Mouse (Mus musculus) adrenal gland, adult (tissue): ENCODE measurements at regions not wholly inside any gene's neighbourhood (a gene's known extent, or its start where the extent isn't known, plus 50 kb on each side); places are given as distances from the start of the nearest gene placed in this dataset.

Experiments
- DNase-seq, 2 experiments: peaks; one replicate each; pipeline ENCODE4 v3.0.0; 2022 to 2023; ENCODE audit warnings: low spot score in 1 of 2; ENCODE audit not compliant: inconsistent age in 2 of 2

DNA sequence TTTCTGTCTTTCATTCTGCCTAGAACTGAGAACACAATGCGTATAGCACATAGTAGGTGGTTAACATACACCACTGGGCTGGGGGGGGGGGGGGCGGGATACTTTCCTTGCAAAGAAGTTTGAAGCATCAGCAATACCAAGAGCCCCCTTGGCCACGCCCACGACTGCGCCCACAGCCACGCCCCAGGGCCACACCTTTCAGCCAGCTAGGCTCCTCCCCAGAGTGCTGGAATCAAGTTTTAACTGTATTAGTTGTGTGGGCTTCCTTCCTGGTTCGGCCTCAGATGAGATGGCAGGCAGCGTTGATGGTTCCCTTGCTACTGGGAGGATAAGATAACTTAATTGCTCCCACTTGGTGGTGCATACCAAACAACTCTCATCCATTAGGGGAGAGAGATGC lies 278.1 kb upstream of the Kcnab2 start:
- no peak for DNase-seq

DNA sequence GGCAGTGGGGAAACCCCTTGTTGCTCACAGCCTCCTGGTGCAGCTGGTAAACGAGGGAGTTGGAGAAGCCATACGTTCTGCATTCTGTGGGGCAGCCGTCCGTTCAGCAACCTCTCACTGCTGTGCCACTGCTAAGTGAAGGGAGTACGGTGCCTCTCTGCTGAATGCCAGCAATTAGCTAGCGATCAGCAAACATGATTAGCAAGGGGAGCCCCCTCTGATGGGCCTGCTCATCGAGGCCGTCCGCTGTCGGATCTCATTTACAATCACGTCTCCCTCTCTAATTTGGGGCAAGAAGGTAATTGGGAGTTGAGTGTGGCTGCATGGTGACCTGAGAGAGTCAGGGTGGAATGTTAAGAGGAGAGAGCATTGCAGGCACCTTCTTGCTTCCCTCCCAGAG lies 266.7 kb upstream of the Kcnab2 start:
- DNase-seq: no peak

DNA sequence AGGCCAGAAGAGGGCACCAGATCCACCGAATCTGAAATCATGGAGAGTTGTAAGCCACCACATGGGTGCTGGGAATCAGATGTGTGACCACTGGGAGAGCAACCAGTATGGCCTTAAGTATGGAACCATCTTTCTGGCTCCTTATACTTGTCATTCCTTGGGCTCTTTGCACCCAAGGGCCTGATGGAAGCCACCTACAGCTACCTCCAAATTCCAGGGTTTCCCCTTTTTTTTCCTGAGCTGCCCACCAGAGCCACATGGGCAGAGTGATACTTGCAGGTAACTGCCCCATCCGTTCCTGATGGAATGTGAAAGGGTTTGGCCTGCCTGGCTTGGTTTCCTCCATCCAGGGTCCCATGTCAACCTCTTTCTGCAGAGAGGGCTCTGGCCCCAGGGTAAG lies 255.3 kb upstream of the Kcnab2 start:
- DNase-seq: no peak

DNA sequence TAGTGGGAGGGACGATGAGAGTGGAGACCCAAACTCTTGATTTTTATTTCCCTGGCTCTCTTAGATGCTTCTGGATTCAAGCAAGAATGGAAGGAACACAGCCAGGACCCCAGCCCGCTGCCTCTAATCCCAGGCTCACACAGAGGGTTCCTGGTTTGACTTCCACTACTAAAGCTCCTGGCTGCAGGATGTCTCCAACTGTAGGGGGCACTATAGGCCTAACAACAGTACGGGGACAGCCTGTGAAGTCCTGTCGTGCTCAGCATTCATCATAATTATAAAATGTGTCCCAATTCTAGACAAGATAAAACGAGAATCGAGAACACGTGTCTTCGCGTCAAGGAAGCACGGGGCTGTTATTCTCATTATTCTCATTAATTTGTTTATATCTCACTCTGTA lies 254.3 kb upstream of the Kcnab2 start:
- peak; percentile 18 to 63 for DNase-seq

DNA sequence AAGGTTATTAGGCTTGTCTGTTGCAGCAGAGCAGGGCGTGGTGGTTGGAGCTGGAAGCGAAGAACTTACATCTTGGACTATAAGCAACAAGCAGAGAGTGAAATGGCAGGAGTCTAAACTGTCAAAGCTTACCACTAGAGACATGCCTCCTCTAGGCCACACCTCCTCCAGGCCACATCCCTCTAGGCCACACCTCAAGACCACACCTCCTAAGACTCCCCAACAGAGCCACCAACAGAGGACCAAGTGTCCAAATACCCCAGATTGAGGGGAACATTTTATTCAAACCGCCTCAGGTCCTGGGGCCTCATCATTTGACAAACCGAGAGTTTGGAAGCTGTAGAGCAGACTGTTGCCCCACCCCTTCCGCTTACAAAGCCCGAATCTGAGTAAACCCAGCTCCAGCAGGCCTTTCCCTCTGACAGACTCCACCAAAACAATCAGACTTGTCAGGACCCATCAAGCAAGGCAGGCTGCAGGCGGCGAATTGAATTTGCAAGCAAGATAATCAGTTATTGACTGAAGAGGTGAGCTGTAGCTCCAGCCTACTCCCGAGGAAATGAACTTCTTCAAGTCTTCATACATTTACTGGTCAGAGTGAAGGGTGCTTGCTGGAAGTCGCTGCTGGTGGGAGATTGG lies 253.5 kb upstream of the Kcnab2 start:
- DNase-seq: peak; percentile 10 to 30

DNA sequence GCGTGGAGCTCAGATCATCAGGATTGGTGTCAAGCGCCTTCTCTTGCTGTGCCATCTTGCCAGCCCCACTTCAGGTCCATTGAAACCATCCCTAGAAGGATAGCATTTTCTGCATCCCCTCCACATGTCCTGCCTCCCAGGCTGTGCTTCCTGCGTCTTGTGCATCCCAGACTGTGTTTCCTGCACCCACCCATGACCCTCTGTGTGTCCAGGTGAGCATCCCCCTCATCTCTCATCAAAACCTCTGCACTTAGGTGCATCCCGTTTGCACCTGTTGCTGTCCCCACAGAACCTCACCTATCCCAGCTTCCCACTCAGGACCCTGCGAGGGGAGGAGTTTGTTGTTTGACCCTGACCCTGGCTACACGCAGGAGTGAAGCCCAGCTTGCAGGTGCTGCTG lies 251.8 kb upstream of the Kcnab2 start:
- no peak for DNase-seq

DNA sequence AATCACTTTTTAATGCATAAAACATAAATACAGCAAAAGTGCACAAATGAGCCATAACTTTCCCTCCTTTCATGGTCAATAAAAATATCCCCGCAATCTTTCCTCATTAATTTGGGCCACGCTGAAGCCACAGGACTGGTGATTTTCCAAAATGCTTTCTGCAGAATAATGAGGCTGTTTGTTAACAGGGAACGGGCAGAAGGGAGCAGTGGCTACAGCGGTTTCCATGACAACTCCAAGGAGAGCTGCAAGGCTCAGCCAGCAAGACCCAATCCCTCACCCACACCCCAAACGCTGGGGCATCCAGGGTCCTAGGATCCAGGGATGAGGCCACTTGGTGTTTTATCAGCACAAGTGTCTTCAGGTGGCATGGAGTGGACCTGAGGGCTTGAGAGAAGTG lies 248.2 kb upstream of the Kcnab2 start:
- no peak for DNase-seq

DNA sequence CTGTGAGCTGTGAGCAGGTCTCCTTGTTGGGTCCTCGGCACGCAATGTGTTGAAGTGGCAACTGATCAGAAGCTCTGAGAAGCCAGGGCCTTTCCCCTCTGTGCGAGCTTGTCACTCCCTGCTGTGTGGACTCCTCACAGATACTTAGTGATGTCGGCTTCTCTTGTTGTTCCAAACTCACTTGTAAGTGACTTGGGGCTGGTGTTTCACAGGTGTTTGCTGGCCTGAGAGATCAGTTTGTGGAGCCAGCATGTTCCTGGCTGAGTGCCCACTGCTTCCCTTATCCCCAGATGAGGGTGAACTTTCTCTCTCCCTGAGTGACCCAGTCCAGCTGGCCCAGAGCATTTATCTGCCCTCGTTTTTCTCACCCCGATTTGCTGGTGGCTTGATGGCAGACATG lies 247.8 kb upstream of the Kcnab2 start:
- DNase-seq: no peak

DNA sequence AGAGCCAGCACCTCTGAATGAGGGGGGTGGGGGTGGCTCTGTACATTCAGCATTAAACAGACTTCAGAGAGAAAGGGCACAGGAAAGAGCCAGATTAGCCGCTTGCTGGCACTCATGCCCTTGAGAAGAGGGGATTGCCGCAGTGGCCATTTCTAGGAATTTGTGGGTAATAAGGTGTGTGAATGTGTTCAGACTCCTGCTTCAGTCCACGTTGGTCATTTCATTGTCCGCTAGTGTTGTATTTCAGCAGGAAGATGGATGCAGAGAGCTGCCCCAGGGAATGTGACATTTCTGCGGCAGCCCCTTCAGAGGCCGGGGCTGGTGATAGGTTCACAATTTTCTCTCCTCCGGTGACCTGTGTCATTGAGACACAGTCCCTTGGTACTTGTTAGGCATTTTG lies 247.1 kb upstream of the Kcnab2 start:
- DNase-seq: no peak

DNA sequence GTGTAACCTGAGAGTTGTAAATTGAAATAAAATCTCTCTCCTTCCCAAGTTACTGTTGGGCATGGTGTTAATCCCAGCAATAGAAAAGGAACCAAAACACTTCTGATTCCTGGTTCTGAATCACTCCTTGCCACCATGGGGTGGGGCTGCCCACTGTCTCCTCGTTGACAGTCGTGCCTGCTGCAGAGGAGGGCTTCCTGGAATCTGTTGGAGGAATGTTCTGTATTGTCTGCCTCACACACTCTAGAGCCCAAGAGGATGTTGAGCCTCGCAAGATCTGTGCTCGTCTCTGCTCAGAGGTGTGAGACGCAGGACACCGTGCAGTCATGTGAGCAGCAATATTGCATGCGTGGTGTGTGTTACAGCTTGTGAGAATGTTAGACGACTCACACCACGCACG lies 246.4 kb upstream of the Kcnab2 start:
- no peak for DNase-seq

DNA sequence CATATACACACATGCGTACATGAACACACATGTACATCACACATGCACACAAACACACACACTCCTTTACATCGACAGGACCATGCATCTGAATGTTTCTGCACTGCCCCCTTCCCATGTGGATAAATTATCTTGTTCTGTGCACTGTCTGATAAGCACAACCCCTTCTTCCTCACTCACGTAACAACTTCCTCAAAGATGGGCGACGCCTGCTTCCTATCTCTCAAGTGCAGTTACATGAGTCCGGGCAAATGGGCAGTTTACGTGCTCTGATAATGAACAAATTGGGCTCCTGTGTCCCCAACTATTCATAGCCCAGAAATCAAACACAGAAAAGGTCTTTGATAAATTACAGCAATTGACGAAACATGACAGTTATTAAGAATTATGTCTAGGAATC lies 242.9 kb upstream of the Kcnab2 start:
- DNase-seq: no peak

DNA sequence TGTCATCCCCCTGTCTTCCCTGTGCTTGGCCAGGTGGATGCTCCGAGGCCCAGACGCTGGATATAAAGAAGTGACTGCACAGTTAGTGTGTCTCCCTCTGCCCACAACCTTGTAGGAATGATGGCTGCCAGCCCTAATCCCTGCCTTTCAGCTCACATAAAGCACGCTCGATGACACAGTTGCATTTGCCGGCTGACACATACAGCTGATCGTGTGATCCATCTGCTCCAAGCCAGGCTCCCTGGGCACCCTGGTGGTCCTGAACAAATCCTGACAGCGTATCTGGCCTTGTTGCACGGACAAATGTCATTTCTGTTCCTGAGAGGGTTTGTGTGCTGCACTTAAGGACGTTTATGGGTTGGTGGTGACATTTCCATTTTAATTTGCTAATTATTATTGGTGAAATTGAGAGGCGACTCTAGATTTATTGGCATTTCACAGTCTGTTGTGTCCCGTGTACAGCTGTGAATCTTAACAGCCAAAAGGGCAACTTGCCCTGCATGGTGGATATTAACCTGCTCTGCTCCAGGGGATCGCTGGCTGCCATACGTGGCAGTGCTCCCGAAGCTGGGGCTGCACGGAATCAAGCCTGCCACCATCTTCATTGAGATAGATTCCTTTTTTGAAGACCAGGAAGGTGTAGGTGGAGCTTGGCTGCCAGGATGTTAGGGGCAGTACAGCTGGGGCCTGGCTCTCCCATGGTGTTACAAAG lies 241.9 kb upstream of the Kcnab2 start:
- no peak for DNase-seq

DNA sequence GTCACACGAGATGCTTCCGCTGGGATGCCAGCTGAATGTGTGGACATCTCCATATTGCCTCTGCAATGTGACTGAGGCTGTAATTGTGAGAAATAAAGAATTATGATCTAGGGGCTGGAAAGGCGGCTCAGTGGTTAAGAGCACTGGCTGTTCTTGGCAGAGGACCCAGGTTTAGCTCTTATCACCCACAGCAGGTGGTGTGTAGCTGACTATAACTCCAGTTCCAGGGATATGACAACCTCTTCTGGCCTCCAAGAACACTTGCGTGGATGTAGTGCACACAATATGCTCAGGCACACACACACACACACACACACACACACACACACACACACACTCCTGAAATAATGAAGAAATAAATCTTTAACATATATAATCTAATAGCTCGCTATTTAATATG lies 232.7 kb upstream of the Kcnab2 start:
- no peak for DNase-seq

DNA sequence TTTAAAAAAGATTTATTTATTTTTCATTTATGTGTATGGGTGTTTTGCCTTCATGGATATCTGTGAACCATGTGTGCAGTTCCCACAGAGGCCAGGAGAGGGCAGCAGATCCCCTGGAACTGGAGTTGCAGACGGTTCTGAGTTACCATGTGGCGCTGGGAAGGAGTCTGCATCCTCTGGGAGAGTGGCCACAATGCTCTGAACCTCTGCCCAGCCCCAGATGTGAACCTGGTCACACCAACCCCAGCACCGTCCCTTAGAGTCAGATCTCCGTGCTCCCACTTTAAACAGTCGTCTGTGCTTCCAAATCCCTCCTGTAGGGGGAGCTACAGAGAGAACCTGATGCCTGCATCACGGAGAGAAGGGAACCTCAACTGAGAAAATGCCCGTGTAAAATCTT lies 222.5 kb upstream of the Kcnab2 start:
- peak in 1 of 2 experiments; percentile 21 for DNase-seq

DNA sequence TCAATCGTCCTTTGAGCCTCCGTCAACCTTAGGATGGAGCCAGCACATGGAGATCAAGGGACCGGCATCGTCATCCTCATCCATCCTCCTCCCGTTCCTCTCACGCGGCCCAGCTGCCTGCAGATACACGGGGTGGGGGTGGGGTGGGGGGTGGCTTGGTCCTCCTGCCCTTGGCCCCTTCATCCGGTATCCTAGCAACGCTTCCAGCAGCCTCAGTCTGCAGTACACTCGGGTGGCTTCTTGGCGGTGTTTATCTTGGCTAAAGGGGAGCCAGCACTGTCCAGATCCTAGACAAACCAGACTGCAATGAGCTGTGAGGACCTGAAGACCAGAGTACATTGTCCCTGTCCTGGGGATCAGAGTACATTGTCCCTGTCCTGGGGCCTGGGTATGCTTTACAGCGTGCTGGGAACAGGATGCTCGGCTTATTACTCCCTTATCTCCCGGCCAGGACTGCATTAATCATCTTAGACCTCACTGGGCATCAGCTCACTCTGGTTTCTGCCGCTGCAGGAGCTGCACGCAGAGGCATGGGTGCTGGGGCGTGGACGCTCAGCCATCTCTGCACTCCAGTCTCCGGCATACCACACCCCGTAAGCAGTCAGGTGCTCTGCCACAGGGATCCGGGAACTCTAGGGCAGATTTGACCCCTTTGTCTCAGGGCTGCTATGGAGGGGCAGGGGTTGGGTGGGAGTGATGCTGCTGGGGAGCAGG lies 219.7 kb upstream of the Kcnab2 start:
- peak; percentile 37 to 43 for DNase-seq

DNA sequence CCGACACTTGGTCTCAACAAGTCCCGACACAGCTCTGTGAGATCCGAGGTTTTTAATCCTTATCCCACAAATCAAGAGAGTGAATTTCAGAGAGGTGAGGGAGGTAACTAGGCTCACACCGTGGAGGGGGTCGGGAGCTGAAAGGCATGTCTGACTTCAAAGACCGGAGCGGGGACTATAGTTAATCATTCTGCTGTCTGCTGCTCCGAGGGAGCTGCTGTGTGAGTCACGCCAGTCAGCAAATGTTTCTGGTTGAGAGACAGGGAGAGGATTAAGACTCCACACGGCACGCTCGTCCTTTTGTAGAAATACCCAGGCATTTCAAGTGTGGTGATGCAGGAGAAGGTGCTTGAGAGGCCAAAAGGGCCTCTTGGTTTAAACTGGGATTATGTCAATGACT lies 214.1 kb upstream of the Kcnab2 start:
- DNase-seq: no peak

DNA sequence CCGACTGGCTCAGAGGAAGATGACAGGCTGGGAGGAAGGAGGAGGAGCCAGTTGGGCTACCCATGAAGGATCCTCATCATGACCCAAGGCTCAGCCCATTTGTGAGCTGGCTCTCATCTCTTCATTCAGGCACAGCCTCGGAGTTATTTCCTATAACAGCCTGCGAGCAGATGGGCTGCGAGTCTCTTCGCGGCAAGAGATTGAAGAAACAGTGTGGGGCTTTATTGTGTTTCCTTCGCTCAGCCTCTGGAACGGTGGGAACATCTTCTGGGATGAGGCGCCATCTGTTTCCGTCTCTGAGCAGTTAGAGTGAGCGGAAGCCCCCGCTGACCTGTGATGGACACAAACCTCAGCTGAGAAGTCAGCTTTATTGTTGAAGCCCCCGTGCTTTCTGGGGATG lies 213.6 kb upstream of the Kcnab2 start:
- no peak for DNase-seq

DNA sequence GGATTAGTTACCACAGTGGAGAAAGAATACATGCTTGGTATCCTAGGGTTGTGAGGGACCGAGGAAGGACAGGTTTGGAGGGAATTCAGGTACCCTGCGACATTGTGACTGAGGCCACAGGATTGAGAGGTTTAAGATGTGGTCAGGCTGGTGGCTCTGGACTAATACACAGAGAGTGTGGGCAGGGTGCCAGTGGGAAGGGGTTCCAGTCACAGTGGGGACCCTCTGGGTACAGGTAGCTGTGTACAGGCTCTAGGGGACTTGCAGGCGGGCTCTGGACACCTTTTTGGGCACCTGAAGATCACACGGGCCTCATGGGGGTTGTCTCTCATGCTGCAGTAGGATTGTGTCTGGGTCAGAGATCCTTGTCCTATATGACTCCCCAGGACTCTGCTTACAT lies 213.1 kb upstream of the Kcnab2 start:
- DNase-seq: no peak

DNA sequence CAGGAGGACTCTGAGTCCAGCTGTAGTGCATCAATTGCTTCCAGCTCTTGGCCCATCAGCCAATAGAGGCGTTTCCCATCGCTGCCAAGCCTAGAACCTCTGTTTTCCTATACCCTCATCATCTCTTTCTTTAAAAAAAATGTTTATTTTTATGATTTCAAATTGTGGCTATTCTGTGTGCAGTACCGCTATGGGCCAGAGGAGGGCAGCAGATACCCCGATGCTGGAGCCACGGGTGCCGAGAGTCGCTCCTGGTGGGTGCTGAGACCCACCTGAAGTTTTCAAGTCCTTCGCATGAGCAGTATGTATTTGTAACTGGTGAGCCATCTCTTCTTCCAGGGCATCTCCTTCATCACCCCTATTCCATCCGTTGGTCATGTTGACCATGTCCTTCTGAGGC lies 212.2 kb upstream of the Kcnab2 start:
- DNase-seq: no peak

DNA sequence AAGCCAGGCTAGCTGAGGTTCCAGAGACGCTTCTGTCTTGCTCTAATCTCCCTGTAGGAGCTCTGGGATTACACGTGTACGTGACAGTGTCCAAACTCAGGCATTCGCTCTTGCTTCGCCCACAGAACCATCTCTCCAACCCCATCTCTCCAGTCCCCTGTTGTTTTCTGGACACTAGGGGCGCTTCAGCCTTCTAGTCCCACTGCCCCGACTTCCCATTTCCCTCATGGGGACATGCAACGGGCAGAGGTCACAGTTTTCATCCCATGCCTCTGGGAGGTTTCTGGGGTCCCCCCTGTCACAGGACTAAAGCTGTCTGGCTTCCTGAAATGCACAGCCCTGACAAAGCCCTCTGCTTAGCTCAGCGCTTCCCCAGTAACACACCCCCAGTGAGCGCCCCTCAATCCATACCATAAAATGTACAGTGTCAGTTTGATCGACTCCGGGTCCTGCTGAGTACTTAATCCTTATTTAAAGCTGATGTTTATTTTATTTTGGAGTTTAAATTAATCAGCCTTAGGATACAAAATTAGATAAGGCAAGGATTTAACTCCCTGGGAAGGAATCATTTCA lies 208.9 kb upstream of the Kcnab2 start:
- no peak for DNase-seq

DNA sequence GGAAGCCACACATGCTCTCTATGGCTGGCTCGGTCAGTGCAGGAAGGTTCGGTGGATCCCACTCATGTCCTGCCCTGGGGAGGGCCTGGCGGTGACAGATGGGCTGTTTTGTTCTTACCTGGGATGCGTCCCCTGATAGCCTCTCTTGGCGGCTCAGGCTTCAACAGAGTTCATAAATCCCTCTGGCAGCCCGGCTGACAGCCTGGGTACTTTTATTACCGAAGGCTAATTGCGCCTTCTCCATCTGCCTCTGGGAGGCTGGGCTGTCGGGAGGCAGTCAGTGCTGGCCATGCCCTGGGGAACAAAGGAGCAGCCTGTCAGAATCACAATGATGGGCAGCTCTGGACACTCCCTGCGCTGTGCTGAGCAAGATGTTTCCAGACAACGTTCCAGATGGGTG lies 196.5 kb upstream of the Kcnab2 start:
- DNase-seq: peak in 1 of 2 experiments; percentile 21

DNA sequence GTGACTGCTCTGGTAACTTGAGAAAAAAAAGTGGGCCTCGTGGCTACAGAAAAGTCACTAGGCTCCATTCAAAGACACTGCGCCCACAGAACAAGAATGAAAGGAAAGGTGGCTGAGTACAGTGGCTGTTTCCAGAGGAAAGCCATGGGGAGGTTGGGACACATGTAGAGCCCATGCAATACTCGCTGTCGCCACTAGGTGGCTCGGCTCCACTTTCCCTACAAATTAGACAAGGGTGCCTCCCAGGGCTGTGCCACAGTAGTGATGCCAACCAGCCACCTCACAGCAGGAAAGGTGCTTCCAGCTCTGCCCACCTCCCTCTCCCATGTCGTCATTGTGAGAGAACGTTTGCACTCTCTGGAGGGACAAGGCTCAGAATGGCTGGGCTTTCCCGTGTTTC lies 185.8 kb upstream of the Kcnab2 start:
- DNase-seq: peak; percentile 16 to 62
